Mouse (Mus musculus) intestine, embryonic 14.5 days (tissue): Measurements from ENCODE around the gene Thy1. TPM values are rescaled to one million over a fixed set of nuclear protein-coding genes. Genes with fewer than 3 reads are reported as not detected.

Source experiments
- ATAC-seq: fragments of 200-750 bp; cut with Nextera tagmentation; replicated peaks from 2 replicates; pipeline ENCODE4 v1.8.0; 2017; ENCODE audit warnings: low read depth, moderate number of reproducible peaks, moderate TSS enrichment, moderate library complexity; ENCODE audit not compliant: low FRiP score, low TSS enrichment
- DNase-seq: peaks from one replicate; pipeline ENCODE4 v3.0.0-alpha.2; 2018; ENCODE audit warnings: low spot score
- H3K27ac ChIP-seq: fragments of 300-500 bp; sonication (generic); 2 replicates; pipeline ENCODE4 v1.5.1; 2014; ENCODE audit warnings: low read depth, mild to moderate bottlenecking, control low read depth
- H3K27me3 ChIP-seq: fragments of 300-500 bp; sonication (generic); replicated peaks from 2 replicates; pipeline ENCODE4 v1.6.1; 2014; ENCODE audit warnings: low read length, control low read depth; ENCODE audit not compliant: control insufficient read depth, insufficient read depth
- H3K36me3 ChIP-seq: fragments of 300-500 bp; sonication (generic); 2 replicates; pipeline ENCODE4 v1.6.1; 2014; ENCODE audit warnings: low read length, control low read depth; ENCODE audit not compliant: control insufficient read depth, insufficient read depth
- H3K4me1 ChIP-seq: fragments of 300-500 bp; sonication (generic); replicated peaks from 2 replicates; pipeline ENCODE4 v1.6.1; 2014; ENCODE audit warnings: low read length, control low read depth, mixed read lengths; ENCODE audit not compliant: control insufficient read depth, insufficient read depth
- H3K4me2 ChIP-seq: fragments of 300-500 bp; sonication (generic); 2 replicates; pipeline ENCODE4 v1.6.1; 2014; ENCODE audit warnings: low read length
- H3K4me3 ChIP-seq: fragments of 300-500 bp; sonication (generic); 2 replicates; pipeline ENCODE4 v1.5.1; 2014; ENCODE audit warnings: low read depth, low read length, control low read depth, mixed read lengths
- H3K9ac ChIP-seq: fragments of 300-500 bp; sonication (generic); 2 replicates; pipeline ENCODE4 v1.6.1; 2014; ENCODE audit warnings: mild to moderate bottlenecking, low read length
- H3K9me3 ChIP-seq: fragments of 300-500 bp; sonication (generic); 2 replicates; pipeline ENCODE4 v1.6.1; 2016; ENCODE audit warnings: low read length, control low read depth; ENCODE audit not compliant: control insufficient read depth
- WGBS: fragments of 180-500 bp; shearing (Covaris S2); extraction: QIAGEN DNeasy Blood & Tissue Kit; methylation state at CpG from one replicate; pipeline ENCODE4 v1.1.7; 2014; 5-methylcytosine and 5-hydroxymethylcytosine counted together
- polyA plus RNA-seq: library from polyadenylated mRNA; unstranded; fragments of >200 nt; fragmentation: Nextera tagmentation; extraction: Ambion mirVana; gene quantifications from 2 replicates; pipeline ENCODE4 v1.2.1, GENCODE M21; 2014

Gene Thy1
- polyA plus RNA-seq, 1 experiment from 2014 or later: 2.0 TPM

GRCm38 (mm10) chr9:44012164-44012563 lies 31.0 kb upstream of the Thy1 start:
- no peak overlapping the region for H3K4me2 ChIP-seq
- no peak overlapping the region for H3K4me3 ChIP-seq
- no peaks in the 10 kb centered on the region for H3K27me3 ChIP-seq
- H3K9ac ChIP-seq: no peak overlapping the region
- no peaks in the 10 kb centered on the region for H3K36me3 ChIP-seq
- no peaks in the 10 kb centered on the region for H3K4me1 ChIP-seq
- WGBS: 69% methylated on average over 6 of the region's 6 CpGs
- no peak overlapping the region for H3K27ac ChIP-seq
- H3K9me3 ChIP-seq: no peaks in the 10 kb centered on the region
- DNase-seq: no peak
- ATAC-seq: no peak

- 24% methylated on average over 8 of the region's 8 CpGs for WGBS
- DNase-seq: no peak
These were observed 30.4 kb upstream of the Thy1 start for GRCm38 (mm10) chr9:44012761-44013301.

GRCm38 (mm10) chr9:44013781-44014180 lies 29.4 kb upstream of the Thy1 start:
- H3K4me3 ChIP-seq: no peak overlapping the region
- no peaks in the 10 kb centered on the region for H3K9me3 ChIP-seq
- no peaks in the 10 kb centered on the region for H3K4me1 ChIP-seq
- no peak overlapping the region for H3K4me2 ChIP-seq
- ATAC-seq (no peak), DNase-seq (no peak)
- 55% methylated on average over 6 of the region's 6 CpGs for WGBS
- H3K27me3 ChIP-seq: no peaks in the 10 kb centered on the region
- no peak overlapping the region for H3K9ac ChIP-seq
- no peaks in the 10 kb centered on the region for H3K36me3 ChIP-seq
- no peak overlapping the region for H3K27ac ChIP-seq

More at GRCm38 (mm10) chr9:44012761-44013301, 30.4 kb upstream of the Thy1 start:
- Histone ChIP-seq H3K4me3 (no peak overlapping the region), H3K9me3 (no peaks in the 10 kb centered on the region), H3K9ac (no peak overlapping the region), H3K4me2 (no peak overlapping the region), H3K27me3 (no peaks in the 10 kb centered on the region), H3K4me1 (no peaks in the 10 kb centered on the region), H3K27ac (no peak overlapping the region), H3K36me3 (no peaks in the 10 kb centered on the region)
- no peak for ATAC-seq

GRCm38 (mm10) chr9:44016304-44016703 lies 26.9 kb upstream of the Thy1 start:
- Histone ChIP-seq H3K9me3 (no peaks in the 10 kb centered on the region), H3K9ac (no peak overlapping the region), H3K36me3 (no peaks in the 10 kb centered on the region), H3K27ac (no peak overlapping the region), H3K4me1 (no peaks in the 10 kb centered on the region), H3K27me3 (no peaks in the 10 kb centered on the region), H3K4me3 (no peak overlapping the region), H3K4me2 (no peak overlapping the region)
- DNase-seq: no peak
- no peak for ATAC-seq
- 86% methylated on average over 5 of the region's 5 CpGs for WGBS

- 59% methylated on average over 5 of the region's 5 CpGs for WGBS
- Histone ChIP-seq H3K4me2 (no peak overlapping the region), H3K9me3 (no peaks in the 10 kb centered on the region), H3K4me1 (no peaks in the 10 kb centered on the region), H3K4me3 (no peak overlapping the region), H3K36me3 (no peaks in the 10 kb centered on the region), H3K9ac (no peak overlapping the region), H3K27me3 (no peaks in the 10 kb centered on the region), H3K27ac (no peak overlapping the region)
- no peak for DNase-seq
- ATAC-seq: no peak
These were observed 25.3 kb upstream of the Thy1 start for GRCm38 (mm10) chr9:44017846-44018245.

- no peak for ATAC-seq
- no peak overlapping the region for H3K27ac ChIP-seq
- H3K27me3 ChIP-seq: no peaks in the 10 kb centered on the region
- no peaks in the 10 kb centered on the region for H3K9me3 ChIP-seq
- no peak overlapping the region for H3K4me3 ChIP-seq
- no peaks in the 10 kb centered on the region for H3K36me3 ChIP-seq
- WGBS: 77% methylated on average over 7 of the region's 7 CpGs
- no peak for DNase-seq
- no peak overlapping the region for H3K4me2 ChIP-seq
- no peak overlapping the region for H3K9ac ChIP-seq
- no peaks in the 10 kb centered on the region for H3K4me1 ChIP-seq
These were observed 23.2 kb upstream of the Thy1 start for GRCm38 (mm10) chr9:44020001-44020400.

- Histone ChIP-seq H3K9ac (no peak overlapping the region), H3K27me3 (no peaks in the 10 kb centered on the region), H3K9me3 (no peaks in the 10 kb centered on the region), H3K4me3 (no peak overlapping the region), H3K36me3 (no peaks in the 10 kb centered on the region), H3K4me2 (no peak overlapping the region), H3K4me1 (no peaks in the 10 kb centered on the region), H3K27ac (no peak overlapping the region)
- WGBS: 65% methylated on average over 8 of the region's 8 CpGs
- no peak for DNase-seq
- no peak for ATAC-seq
These were observed 20.9 kb upstream of the Thy1 start for GRCm38 (mm10) chr9:44022100-44022847.

- WGBS: 82% methylated on average over 3 of the region's 3 CpGs
- H3K27ac ChIP-seq: no peak overlapping the region
- H3K9me3 ChIP-seq: no peaks in the 10 kb centered on the region
- no peak overlapping the region for H3K4me3 ChIP-seq
- H3K27me3 ChIP-seq: no peaks in the 10 kb centered on the region
- ATAC-seq (no peak), DNase-seq (no peak)
- H3K9ac ChIP-seq: no peak overlapping the region
- H3K4me1 ChIP-seq: no peaks in the 10 kb centered on the region
- H3K36me3 ChIP-seq: no peaks in the 10 kb centered on the region
- no peak overlapping the region for H3K4me2 ChIP-seq
These were observed 19.1 kb upstream of the Thy1 start for GRCm38 (mm10) chr9:44024096-44024495.
